Mouse (Mus musculus) bone marrow macrophage, adult 2 months (primary cell): ENCODE data around the gene Syce2. TPM values are rescaled to one million over a fixed set of nuclear protein-coding genes. Genes with fewer than 3 reads are reported as not detected.
A peak's percentile ranks its signal among the peaks of the same experiment; 100 is the strongest.

Experiments used
- H3K27ac ChIP-seq: 2 replicates; pipeline ENCODE4 v1.5.1; 2012; ENCODE audit warnings: low read depth, low read length; ENCODE audit not compliant: insufficient read depth
- H3K4me1 ChIP-seq: 2 replicates; pipeline ENCODE4 v1.6.1; 2012; ENCODE audit warnings: low read length; ENCODE audit not compliant: control insufficient read depth, insufficient read depth
- H3K4me3 ChIP-seq: 2 replicates; pipeline ENCODE4 v1.5.1; 2012; ENCODE audit warnings: mild to moderate bottlenecking, low read length, moderate library complexity; ENCODE audit not compliant: insufficient read depth
- CTCF ChIP-seq: IDR thresholded peaks from 2 replicates; pipeline ENCODE4 v1.5.1; 2012; ENCODE audit warnings: low read depth, mild to moderate bottlenecking, low read length, moderate library complexity
- POLR2A ChIP-seq: IDR thresholded peaks from 2 replicates; pipeline ENCODE4 v1.6.1; 2012; ENCODE audit warnings: mild to moderate bottlenecking, low read depth, low read length, borderline replicate concordance
- polyA plus RNA-seq: library from polyadenylated mRNA; stranded (reverse); fragments of >200 nt; gene quantifications from 2 replicates; pipeline ENCODE4 v1.2.4, GENCODE M21; 2012; ENCODE audit not compliant: missing spikeins, insufficient read depth, insufficient read length

The Syce2 gene
- polyA plus RNA-seq, 1 experiment, result 19.4 TPM

- no peak overlapping the region for H3K4me3 ChIP-seq
- H3K4me1 ChIP-seq, result peaks cover 13% of the 10 kb centered on the region
- no peak for TF ChIP-seq CTCF
- TF ChIP-seq POLR2A, result no peak
- no peak overlapping the region for H3K27ac ChIP-seq
Observed at GRCm38 (mm10) chr8:84918646-84919045, 46.7 kb downstream of the Syce2 start.

- H3K4me3 ChIP-seq, result no peak overlapping the region
- H3K4me1 ChIP-seq, result peaks cover 15% of the 10 kb centered on the region
- H3K27ac ChIP-seq, result no peak overlapping the region
- no peak for TF ChIP-seq POLR2A
- TF ChIP-seq CTCF, result no peak
Observed at GRCm38 (mm10) chr8:84921596-84921995, 49.7 kb downstream of the Syce2 start.

DNA sequence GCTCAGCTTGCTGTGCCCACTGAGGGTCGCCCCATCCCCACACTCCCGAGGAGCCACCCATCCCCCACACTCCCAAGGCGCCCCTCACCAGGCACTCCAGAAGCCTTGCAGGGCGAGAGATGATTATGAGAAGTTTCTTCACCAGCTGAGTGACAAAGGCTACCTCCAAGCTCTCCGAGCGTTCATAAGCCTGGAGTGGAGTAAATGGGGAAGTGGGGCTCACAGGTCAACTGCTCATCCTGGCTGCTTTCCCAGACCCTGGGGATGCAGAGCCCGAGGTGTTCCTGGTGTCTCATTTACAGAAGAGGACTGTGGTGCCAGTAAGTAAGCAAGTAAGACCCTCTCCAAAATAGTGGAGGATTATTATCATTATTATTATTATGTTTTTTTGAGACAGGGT, 53.6 kb downstream of the Syce2 start:
- no peak overlapping the region for H3K27ac ChIP-seq
- peaks cover 15% of the 10 kb centered on the region for H3K4me1 ChIP-seq
- H3K4me3 ChIP-seq, result no peak overlapping the region
- TF ChIP-seq POLR2A (no peak), CTCF (no peak)

GRCm38 (mm10) chr8:84927513-84927912, 55.6 kb downstream of the Syce2 start:
- H3K27ac ChIP-seq, result no peak overlapping the region
- peaks cover 7% of the 10 kb centered on the region for H3K4me1 ChIP-seq
- H3K4me3 ChIP-seq, result no peak overlapping the region
- TF ChIP-seq POLR2A (no peak), CTCF (no peak)

- Histone ChIP-seq H3K4me3 (no peak overlapping the region), H3K4me1 (peaks cover 7% of the 10 kb centered on the region), H3K27ac (no peak overlapping the region)
- no peak for TF ChIP-seq POLR2A
- peak; percentile 61; the same call in 1 of the 2 replicates for TF ChIP-seq CTCF
Observed at GRCm38 (mm10) chr8:84928456-84929306, 56.8 kb downstream of the Syce2 start.

DNA sequence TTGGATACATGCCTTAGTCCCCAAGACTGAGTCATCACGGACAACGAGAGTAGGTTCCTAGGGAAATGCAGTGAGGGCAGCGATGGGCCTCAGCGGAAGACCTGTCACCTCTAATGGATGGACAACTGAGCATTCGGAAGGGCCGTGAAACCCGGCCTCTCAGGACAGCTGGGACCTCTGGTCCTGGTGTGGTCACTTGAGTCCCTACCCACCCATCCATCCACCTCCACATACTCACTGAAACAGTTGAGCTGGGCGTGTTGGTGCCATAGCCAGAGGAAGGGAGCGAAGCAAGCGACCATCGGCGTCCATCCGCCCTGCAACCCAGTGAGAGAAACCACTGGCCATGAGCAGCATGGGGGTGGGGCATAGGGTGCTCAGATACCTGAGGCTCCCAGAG, 58.7 kb downstream of the Syce2 start:
- Histone ChIP-seq H3K27ac (no peak overlapping the region), H3K4me1 (0 out of 2 replicates have a peak, but pooled peaks cover under 1% of the 10 kb centered on the region), H3K4me3 (no peak overlapping the region)
- TF ChIP-seq POLR2A, result no peak
- TF ChIP-seq CTCF, result no peak

DNA sequence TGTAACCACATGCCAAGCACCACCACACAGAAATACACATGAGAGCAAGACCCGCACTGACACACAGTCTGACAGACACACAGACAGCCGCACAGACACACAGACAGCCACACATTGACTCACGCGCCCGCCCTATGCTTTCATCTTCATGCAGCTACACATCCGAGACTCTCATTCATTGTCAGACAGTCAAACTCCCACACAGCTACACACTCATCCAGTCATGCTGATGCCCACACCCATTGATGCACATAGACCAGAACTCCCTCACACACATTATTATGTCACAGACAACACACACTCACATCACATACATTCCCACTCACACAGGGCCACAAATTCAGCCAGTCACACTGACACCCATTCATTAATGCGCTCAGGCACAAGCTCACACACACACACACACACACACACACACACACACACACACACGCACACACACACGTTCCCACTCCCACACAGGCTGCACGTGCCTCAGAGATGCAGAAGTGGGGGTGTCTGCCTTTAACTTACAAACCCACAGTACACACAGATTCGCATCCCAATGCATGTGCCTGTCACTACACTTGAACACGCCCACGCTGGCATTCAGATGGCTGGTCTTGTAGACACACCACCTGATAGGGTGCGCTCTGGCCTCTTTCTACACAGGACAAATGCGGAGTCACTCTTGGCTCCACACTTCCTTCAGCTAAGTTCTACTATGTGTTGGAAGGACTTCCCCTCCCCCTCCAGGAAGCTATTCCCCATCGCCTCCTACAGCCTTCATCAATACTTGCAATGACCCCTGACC, 62.1 kb downstream of the Syce2 start:
- TF ChIP-seq POLR2A (no peak), CTCF (no peak)
- no peak overlapping the region for H3K4me3 ChIP-seq
- H3K27ac ChIP-seq, result no peak overlapping the region
- no peaks in the 10 kb centered on the region for H3K4me1 ChIP-seq

- Histone ChIP-seq H3K4me3 (no peak overlapping the region), H3K27ac (no peak overlapping the region), H3K4me1 (no peaks in the 10 kb centered on the region)
- TF ChIP-seq CTCF (no peak), POLR2A (no peak)
Observed at GRCm38 (mm10) chr8:84934860-84935259, 62.9 kb downstream of the Syce2 start.

DNA sequence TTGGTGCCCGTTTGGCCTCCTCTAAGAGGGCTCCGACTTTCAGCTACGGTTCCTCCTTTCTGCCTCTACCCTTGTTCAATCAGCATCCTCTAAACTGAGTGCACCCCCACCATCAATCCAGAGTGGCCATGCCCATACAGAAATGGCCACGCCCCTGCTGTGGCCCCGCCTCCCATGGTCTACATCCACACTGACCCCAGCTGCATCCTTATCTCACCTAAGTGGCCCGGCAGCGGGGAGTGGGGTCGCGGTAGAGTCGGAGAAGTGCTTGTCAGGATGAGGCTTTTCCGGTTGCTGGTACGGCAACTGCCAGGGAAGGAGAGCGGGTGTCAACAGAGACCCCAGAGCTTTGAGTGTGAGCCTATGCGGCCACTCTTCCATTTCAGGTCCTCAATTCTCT, 63.6 kb downstream of the Syce2 start:
- no peak for TF ChIP-seq CTCF
- no peak for TF ChIP-seq POLR2A
- Histone ChIP-seq H3K27ac (no peak overlapping the region), H3K4me1 (no peaks in the 10 kb centered on the region), H3K4me3 (no peak overlapping the region)
